Mouse (Mus musculus) ES-Bruce4 (cell line): ENCODE data around the gene Gpsm1. TPM values are rescaled to one million over a fixed set of nuclear protein-coding genes. Genes with fewer than 3 reads are reported as not detected.

Experiments
- H3K27ac ChIP-seq: 2 replicates; pipeline ENCODE4 v1.5.1; 2012; ENCODE audit warnings: low read length, inconsistent platforms; ENCODE audit not compliant: insufficient read depth
- H3K27me3 ChIP-seq: 2 replicates; pipeline ENCODE4 v1.6.1; 2012; ENCODE audit warnings: mild to moderate bottlenecking, low read length, inconsistent platforms; ENCODE audit not compliant: control insufficient read depth, poor library complexity, insufficient read depth, severe bottlenecking
- H3K36me3 ChIP-seq: 2 replicates; pipeline ENCODE4 v1.6.1; 2012; ENCODE audit warnings: inconsistent platforms, mild to moderate bottlenecking, low read length, moderate library complexity; ENCODE audit not compliant: control insufficient read depth, poor library complexity, insufficient read depth, severe bottlenecking
- H3K4me1 ChIP-seq: one replicate; pipeline ENCODE4 v1.8.1; 2011; ENCODE audit warnings: low read length; ENCODE audit not compliant: control insufficient read depth, insufficient read depth
- H3K4me3 ChIP-seq: 2 replicates; pipeline ENCODE4 v1.5.1; 2011; ENCODE audit warnings: low read depth, mild to moderate bottlenecking, low read length
- H3K9ac ChIP-seq: 2 replicates; pipeline ENCODE4 v1.6.1; 2012; ENCODE audit warnings: low read depth, mild to moderate bottlenecking, inconsistent platforms; ENCODE audit not compliant: poor library complexity, severe bottlenecking
- H3K9me3 ChIP-seq: replicated peaks from 2 replicates; pipeline ENCODE4 v1.6.1; 2012; ENCODE audit warnings: mild to moderate bottlenecking, low read length, inconsistent platforms; ENCODE audit not compliant: control insufficient read depth, poor library complexity, insufficient read depth, severe bottlenecking
- CTCF ChIP-seq: IDR thresholded peaks from one replicate; pipeline ENCODE4 v1.8.1; 2011; ENCODE audit warnings: low read depth, low read length
- EP300 ChIP-seq: IDR thresholded peaks from 2 replicates; pipeline ENCODE4 v1.6.1; 2011; ENCODE audit warnings: low read depth, low read length; ENCODE audit not compliant: insufficient read depth
- POLR2A ChIP-seq: IDR thresholded peaks from one replicate; pipeline ENCODE4 v1.8.1; 2011; ENCODE audit warnings: low read length; ENCODE audit not compliant: insufficient read depth
- polyA plus RNA-seq: library from polyadenylated mRNA; stranded (reverse); fragments of >200 nt; gene quantifications from 2 replicates; pipeline ENCODE4 v1.2.4, GENCODE M21; 2011; ENCODE audit warnings: low read depth; ENCODE audit not compliant: missing spikeins, insufficient read depth, insufficient read length

The Gpsm1 gene
- polyA plus RNA-seq, 1 experiment, result 16.3 TPM

DNA sequence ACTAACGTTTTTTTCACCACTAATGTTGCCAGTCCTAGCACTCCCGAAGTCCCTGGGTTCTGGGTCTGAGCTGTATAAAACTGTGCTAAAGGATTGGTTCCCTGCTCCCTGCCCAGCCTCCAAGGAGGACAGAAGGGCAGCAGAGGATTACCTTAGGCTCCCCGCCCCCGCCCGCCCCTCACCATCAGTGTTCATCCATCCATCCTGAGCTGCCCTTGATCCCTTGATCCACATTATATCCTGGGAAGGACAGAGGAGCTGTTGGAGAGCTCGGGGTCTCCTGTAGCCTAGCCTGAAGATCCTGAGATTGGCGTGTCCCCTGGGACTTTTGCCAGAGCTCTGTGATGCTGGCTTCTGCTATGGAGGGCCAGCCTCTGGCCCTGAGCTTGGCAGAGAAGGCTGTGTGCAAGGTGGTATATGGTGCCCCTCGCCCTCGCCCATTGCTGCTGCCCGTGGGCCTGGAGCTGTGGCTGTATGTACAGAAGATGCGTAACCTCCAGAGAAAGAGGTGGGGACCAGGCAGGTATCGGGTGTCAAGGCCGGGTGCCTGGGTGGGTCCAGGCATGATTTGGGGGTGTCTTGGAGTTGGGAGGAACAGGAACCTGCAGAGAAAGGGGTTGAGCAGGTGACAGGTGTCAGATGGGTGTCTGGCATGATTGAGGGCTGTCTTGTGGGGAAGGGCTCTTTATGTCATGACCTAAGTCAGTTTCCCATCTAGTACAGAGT lies 4.4 kb downstream of the Gpsm1 start:
- no peak overlapping the region for H3K27ac ChIP-seq
- no peaks in the 10 kb centered on the region for H3K27me3 ChIP-seq
- no peak for TF ChIP-seq EP300
- TF ChIP-seq POLR2A, result no peak
- TF ChIP-seq CTCF, result no peak
- H3K9ac ChIP-seq, result no peak overlapping the region
- no peaks in the 10 kb centered on the region for H3K9me3 ChIP-seq
- no peak overlapping the region for H3K4me3 ChIP-seq
- peaks cover 2% of the 10 kb centered on the region for H3K4me1 ChIP-seq
- no peaks in the 10 kb centered on the region for H3K36me3 ChIP-seq

DNA sequence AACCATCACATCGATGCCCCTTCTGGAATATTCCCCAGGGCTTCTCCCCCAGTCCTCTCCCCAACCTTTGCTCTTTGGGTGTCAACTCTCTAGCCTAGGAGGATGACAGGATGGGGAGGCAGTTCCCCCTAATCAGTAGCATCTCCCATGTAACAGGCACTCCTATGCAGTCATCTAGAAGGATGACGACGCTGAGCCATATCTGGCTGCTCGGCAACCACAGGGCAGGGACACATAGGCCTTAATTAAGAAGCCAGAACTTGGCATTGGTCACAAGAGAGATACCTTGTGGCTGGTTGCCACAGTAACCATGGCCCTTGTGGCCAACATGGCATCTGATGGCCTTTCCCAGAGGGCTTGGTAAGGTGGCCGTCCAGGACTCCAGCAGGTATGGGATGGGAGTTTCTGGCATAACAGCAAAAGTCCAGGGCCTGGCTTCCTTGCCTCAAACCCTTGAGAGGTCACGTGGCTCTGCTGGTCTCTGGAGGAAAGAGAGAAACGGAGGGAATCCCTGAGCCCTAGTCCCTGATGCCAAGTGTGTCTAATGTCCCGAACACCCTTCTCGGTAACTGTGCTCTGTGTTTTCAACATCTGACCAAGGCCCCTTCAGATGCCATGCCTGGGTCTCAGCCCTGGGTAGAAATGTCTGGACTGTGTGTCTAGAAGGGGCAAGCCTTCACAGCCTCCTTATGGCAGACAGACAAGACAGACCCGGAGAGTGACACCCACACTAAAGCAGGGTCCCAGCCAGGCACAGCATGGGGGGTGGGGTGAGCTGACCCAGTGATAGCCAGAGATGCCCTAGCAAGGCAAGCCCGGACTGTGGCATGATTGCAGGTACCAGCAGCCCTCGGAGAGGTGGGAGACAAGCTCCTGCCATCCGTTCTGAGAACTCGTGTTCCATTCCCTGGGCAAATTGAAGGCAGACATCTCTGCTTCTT lies 5.2 kb downstream of the Gpsm1 start:
- H3K4me1 ChIP-seq, result no peaks in the 10 kb centered on the region
- TF ChIP-seq POLR2A (no peak), CTCF (no peak), EP300 (no peak)
- no peaks in the 10 kb centered on the region for H3K27me3 ChIP-seq
- no peaks in the 10 kb centered on the region for H3K9me3 ChIP-seq
- no peak overlapping the region for H3K27ac ChIP-seq
- no peak overlapping the region for H3K4me3 ChIP-seq
- no peak overlapping the region for H3K9ac ChIP-seq
- H3K36me3 ChIP-seq, result no peaks in the 10 kb centered on the region

- H3K9ac ChIP-seq, result no peak overlapping the region
- H3K27me3 ChIP-seq, result no peaks in the 10 kb centered on the region
- TF ChIP-seq POLR2A (no peak), CTCF (no peak), EP300 (no peak)
- H3K36me3 ChIP-seq, result no peaks in the 10 kb centered on the region
- no peak overlapping the region for H3K27ac ChIP-seq
- H3K4me3 ChIP-seq, result no peak overlapping the region
- H3K9me3 ChIP-seq, result no peaks in the 10 kb centered on the region
- H3K4me1 ChIP-seq, result no peaks in the 10 kb centered on the region
These were observed 8.4 kb downstream of the Gpsm1 start for GRCm38 (mm10) chr2:26323589-26324325.

- Histone ChIP-seq H3K4me1 (no peaks in the 10 kb centered on the region), H3K27ac (no peak overlapping the region), H3K9me3 (no peaks in the 10 kb centered on the region), H3K9ac (no peak overlapping the region), H3K27me3 (no peaks in the 10 kb centered on the region), H3K36me3 (no peaks in the 10 kb centered on the region), H3K4me3 (peak overlapping the region; percentile 22; the same call in 1 of the 2 replicates)
- TF ChIP-seq CTCF, result peak; percentile 40
- no peak for TF ChIP-seq POLR2A
- no peak for TF ChIP-seq EP300
These were observed 9.6 kb downstream of the Gpsm1 start for GRCm38 (mm10) chr2:26324917-26325316.

DNA sequence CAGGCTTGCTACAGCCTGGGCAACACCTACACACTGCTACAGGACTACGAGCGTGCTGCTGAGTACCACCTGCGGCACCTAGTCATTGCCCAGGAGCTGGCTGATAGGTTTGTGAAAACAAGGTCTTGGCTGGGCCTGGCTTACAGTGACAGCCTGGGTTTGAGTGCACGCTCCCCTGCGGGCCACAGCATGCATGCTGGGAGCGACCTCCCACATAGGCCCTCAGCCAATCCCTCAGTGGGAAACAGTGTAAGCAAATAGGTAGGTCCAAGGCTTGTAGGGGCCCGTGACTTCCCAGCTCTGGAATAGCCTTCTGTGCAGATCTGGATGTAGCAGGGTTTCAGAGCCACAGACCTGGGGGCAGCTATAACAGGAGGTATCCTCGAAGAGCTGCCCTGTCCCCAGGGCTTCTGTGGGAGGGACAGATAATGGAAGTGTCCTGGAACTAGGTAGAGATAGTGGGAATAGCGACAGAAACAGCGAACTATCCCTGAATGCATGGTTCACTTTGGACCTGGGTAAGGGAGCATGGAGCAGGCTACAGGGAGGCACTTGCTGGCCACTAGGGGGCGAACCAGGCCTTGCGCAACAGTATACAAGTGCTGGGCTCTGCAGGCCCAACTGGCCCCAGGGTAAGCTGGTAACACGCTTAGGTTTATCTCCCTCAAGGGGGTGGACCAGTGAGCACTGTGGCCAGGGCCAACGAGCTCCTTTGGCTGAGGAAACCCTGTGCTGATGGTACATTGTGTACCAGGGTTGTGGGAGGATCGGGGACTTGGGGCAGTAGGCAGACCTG lies 10.3 kb downstream of the Gpsm1 start:
- Histone ChIP-seq H3K9ac (no peak overlapping the region), H3K4me1 (no peaks in the 10 kb centered on the region), H3K36me3 (no peaks in the 10 kb centered on the region), H3K27me3 (no peaks in the 10 kb centered on the region), H3K4me3 (peak overlapping the region; percentile 22; the same call in 1 of the 2 replicates), H3K9me3 (no peaks in the 10 kb centered on the region), H3K27ac (no peak overlapping the region)
- TF ChIP-seq POLR2A (no peak), CTCF (peak; percentile 98)
